ENCODE assay signal across 25 mouse cellular contexts in genomic region chr8:83924585-83924984, GRCm38 (mm10). TPM values are rescaled to one million over a fixed set of nuclear protein-coding genes. Genes with fewer than 3 reads are reported as not detected.
A peak's percentile ranks its signal among the peaks of the same experiment; 100 is the strongest.
DNase-seq lines count a peak whose midpoint lies in the region; ATAC-seq lines count a peak whose summit lies in the region.
"Had no signal": no experiment of that assay in that cellular context is flagged by ENCODE, and none has a peak within 500 bp of the region (broad histone marks: within the 10 kb centered on the region; RNA-seq: fewer than 3 reads in every experiment).

No protein-coding gene starts in this region.

- H3K9me3 ChIP-seq in kidney, embryonic 14.5 days (ENCODE audit: control insufficient read depth, low read length): no peaks in the 10 kb centered on the region
- H3K9me3 ChIP-seq in limb, embryonic 10.5 days (replicated peaks): no peaks in the 10 kb centered on the region
- H3K9me3 ChIP-seq in hindbrain, embryonic 12.5 days (replicated peaks): no peaks in the 10 kb centered on the region
- H3K9me3 ChIP-seq: forebrain, embryonic 10.5 days; forebrain, embryonic 13.5 days; heart, embryonic 12.5 days; heart, embryonic 15.5 days; hindbrain, embryonic 10.5 days had no signal

- H3K27me3 ChIP-seq in kidney, embryonic 14.5 days (ENCODE audit: control insufficient read depth, insufficient read depth, low read length): no peaks in the 10 kb centered on the region
- no peaks in the 10 kb centered on the region for H3K27me3 ChIP-seq in limb, embryonic 10.5 days (ENCODE audit: low read depth, poor library complexity, severe bottlenecking)
- H3K27me3 ChIP-seq in hindbrain, embryonic 12.5 days: no peaks in the 10 kb centered on the region
- H3K27me3 ChIP-seq: forebrain, embryonic 13.5 days; heart, embryonic 12.5 days; heart, embryonic 15.5 days; Patski had no signal

- intact Hi-C loops in gastrocnemius, postnatal 14 days (cut with DNase I; ENCODE audit: low total_unique reads): no loop called here

- 76% methylated on average over 5 of the region's 5 CpGs for WGBS in kidney, embryonic 14.5 days
- WGBS in limb, embryonic 10.5 days: 77% methylated on average over 5 of the region's 5 CpGs
- WGBS in hindbrain, embryonic 12.5 days: 87% methylated on average over 5 of the region's 5 CpGs

- no peak overlapping the region for H3K4me3 ChIP-seq in kidney, embryonic 14.5 days (ENCODE audit: low read length)
- no peak overlapping the region for H3K4me3 ChIP-seq in limb, embryonic 10.5 days
- no peak overlapping the region for H3K4me3 ChIP-seq in hindbrain, embryonic 12.5 days
- H3K4me3 ChIP-seq: forebrain, embryonic 10.5 days; forebrain, embryonic 13.5 days; heart, embryonic 12.5 days; heart, embryonic 15.5 days; hindbrain, embryonic 10.5 days had no signal

- H3K27ac ChIP-seq in kidney, embryonic 14.5 days (ENCODE audit: low read depth, low read length): no peak overlapping the region
- 0 out of 2 replicates have a peak overlapping the region, but pooled peaks have one; percentile 1 for H3K27ac ChIP-seq in limb, embryonic 10.5 days
- H3K27ac ChIP-seq in hindbrain, embryonic 12.5 days: no peak overlapping the region
- H3K27ac ChIP-seq: forebrain, embryonic 10.5 days; forebrain, embryonic 13.5 days; heart, embryonic 15.5 days; hindbrain, embryonic 10.5 days; hindbrain, embryonic 14.5 days had no signal

- H3K4me2 ChIP-seq in kidney, embryonic 14.5 days (replicated peaks; ENCODE audit: low read depth, low read length): no peak overlapping the region
- H3K4me2 ChIP-seq in hindbrain, embryonic 12.5 days (replicated peaks): no peak overlapping the region
- H3K4me2 ChIP-seq: forebrain, embryonic 13.5 days; heart, embryonic 12.5 days; heart, embryonic 15.5 days; hindbrain, embryonic 14.5 days had no signal

- H3K4me1 ChIP-seq in kidney, embryonic 14.5 days (ENCODE audit: control insufficient read depth, insufficient read depth, low read length): peaks cover 12% of the 10 kb centered on the region
- peaks cover 3% of the 10 kb centered on the region; the same call in 1 of the 2 replicates for H3K4me1 ChIP-seq in limb, embryonic 10.5 days
- no peaks in the 10 kb centered on the region for H3K4me1 ChIP-seq in hindbrain, embryonic 12.5 days
- H3K4me1 ChIP-seq: forebrain, embryonic 10.5 days; forebrain, embryonic 13.5 days; heart, embryonic 12.5 days; heart, embryonic 15.5 days had no signal

- H3K36me3 ChIP-seq in kidney, embryonic 14.5 days (ENCODE audit: control insufficient read depth, insufficient read depth, low read length): peaks cover 60% of the 10 kb centered on the region
- H3K36me3 ChIP-seq in limb, embryonic 10.5 days: peaks cover 95% of the 10 kb centered on the region
- peaks cover 90% of the 10 kb centered on the region for H3K36me3 ChIP-seq in hindbrain, embryonic 12.5 days

- no peak overlapping the region for H3K9ac ChIP-seq in kidney, embryonic 14.5 days (ENCODE audit: low read depth, low read length)
- H3K9ac ChIP-seq in hindbrain, embryonic 12.5 days: no peak overlapping the region
- H3K9ac ChIP-seq: forebrain, embryonic 13.5 days; heart, embryonic 12.5 days; heart, embryonic 15.5 days; hindbrain, embryonic 14.5 days had no signal

- peak; percentile 1 for DNase-seq in gastrocnemius, postnatal 14 days
- no peak for DNase-seq in gastrocnemius, postnatal 25 days
- DNase-seq in kidney, adult 18-20 months: peak; percentile 17
- no peak for DNase-seq in kidney, postnatal 10 days
- DNase-seq in kidney, adult 9 months: peak; percentile 81
- DNase-seq in limb, embryonic 10.5 days (ENCODE audit: low spot score): no peak
- DNase-seq: adrenal gland, postnatal 10 days; adrenal gland, postnatal 36 days; cerebellum, adult 18-20 months; cerebellum, adult 9-10 months; cerebellum, postnatal 14 days; gastrocnemius, postnatal 10 days; heart, adult 18-20 months; heart, postnatal 10 days; heart, postnatal 36 days had no signal

- no peak for ATAC-seq in kidney, embryonic 14.5 days (ENCODE audit: low FRiP score, low TSS enrichment)
- ATAC-seq in hindbrain, embryonic 12.5 days (ENCODE audit: low FRiP score): no peak
- ATAC-seq: forebrain, embryonic 13.5 days; forebrain, embryonic 16.5 days; Patski had no signal

RNA-seq across cellular contexts. Expression of gene Adgrl1, which starts 24.7 kb away (rescaled TPM):
- 10 to 100 TPM; 16.2 to 17.2 TPM for total RNA-seq in gastrocnemius, postnatal 14 days (2021)
- total RNA-seq in gastrocnemius, postnatal 25 days (2021): 10 to 100 TPM; 23.7 to 26.0 TPM
- polyA plus RNA-seq in kidney, embryonic 14.5 days (2014; fragmentation: Nextera tagmentation; extraction: Ambion mirVana): 24.4 and 27.5 TPM in 2 replicates
- 12.3 and 16.2 TPM in 2 replicates for polyA plus RNA-seq in limb, embryonic 10.5 days (2016; fragmentation: Nextera tagmentation; extraction: Ambion mirVana)
- polyA plus RNA-seq in hindbrain, embryonic 12.5 days (2016; fragmentation: Nextera tagmentation; extraction: Ambion mirVana): 38.7 and 41.5 TPM in 2 replicates

RNA-seq across cellular contexts. Expression of gene Gm10644, which starts 30.4 kb away (rescaled TPM):
- total RNA-seq in gastrocnemius, postnatal 14 days (2021): under 1 TPM; 0.11 to 0.14 TPM
- total RNA-seq in gastrocnemius, postnatal 25 days (2021): under 1 TPM; 0.24 to 0.26 TPM
- 0.37 and 0.61 TPM in 2 replicates for polyA plus RNA-seq in kidney, embryonic 14.5 days (2014; fragmentation: Nextera tagmentation; extraction: Ambion mirVana)
- polyA plus RNA-seq in limb, embryonic 10.5 days (2016; fragmentation: Nextera tagmentation; extraction: Ambion mirVana): 0.58 and 0.70 TPM in 2 replicates
- polyA plus RNA-seq in hindbrain, embryonic 12.5 days (2016; fragmentation: Nextera tagmentation; extraction: Ambion mirVana): 1.0 and 1.1 TPM in 2 replicates

RNA-seq across cellular contexts. Expression of gene Asf1b, which starts 30.7 kb away (rescaled TPM):
- 1 to 10 TPM; 2.0 to 3.1 TPM for total RNA-seq in gastrocnemius, postnatal 14 days (2021)
- under 1 TPM; 0.54 to 0.96 TPM for total RNA-seq in gastrocnemius, postnatal 25 days (2021)
- polyA plus RNA-seq in kidney, embryonic 14.5 days (2014; fragmentation: Nextera tagmentation; extraction: Ambion mirVana): 68.2 and 71.4 TPM in 2 replicates
- 94.6 and 101 TPM in 2 replicates for polyA plus RNA-seq in limb, embryonic 10.5 days (2016; fragmentation: Nextera tagmentation; extraction: Ambion mirVana)
- polyA plus RNA-seq in hindbrain, embryonic 12.5 days (2016; fragmentation: Nextera tagmentation; extraction: Ambion mirVana): 37.6 and 40.9 TPM in 2 replicates

RNA-seq across cellular contexts. Expression of gene Prkaca, which starts 48.2 kb away (rescaled TPM):
- total RNA-seq in gastrocnemius, postnatal 14 days (2021): 100 to 1,000 TPM; 319 to 324 TPM
- total RNA-seq in gastrocnemius, postnatal 25 days (2021): 100 to 1,000 TPM; 163 to 177 TPM
- 123 and 124 TPM in 2 replicates for polyA plus RNA-seq in kidney, embryonic 14.5 days (2014; fragmentation: Nextera tagmentation; extraction: Ambion mirVana)
- polyA plus RNA-seq in limb, embryonic 10.5 days (2016; fragmentation: Nextera tagmentation; extraction: Ambion mirVana): 136 and 158 TPM in 2 replicates
- polyA plus RNA-seq in hindbrain, embryonic 12.5 days (2016; fragmentation: Nextera tagmentation; extraction: Ambion mirVana): 201 and 213 TPM in 2 replicates

Comparison
In these comparisons a context has a peak if more than half of its experiments do, and no peak if none do; other contexts are left out.
1. DNase-seq: peak in gastrocnemius, postnatal 14 days (single experiment), kidney, adult 18-20 months (single experiment) and kidney, adult 9 months (single experiment); none in gastrocnemius, postnatal 25 days (single experiment), kidney, postnatal 10 days (single experiment) and limb, embryonic 10.5 days (single experiment).